Mouse (Mus musculus) inflammation-experienced regulatory T-cells, adult 6 months (primary cell): ENCODE measurements around the gene Tgfb3. TPM values are rescaled to one million over a fixed set of nuclear protein-coding genes. Genes with fewer than 3 reads are reported as not detected.

Experiments
- ATAC-seq: one replicate; pipeline ENCODE4 v1.8.0; 2017
- polyA plus RNA-seq, 3 experiments: library from polyadenylated mRNA; unstranded; fragments of 100-300 nt; shearing (Covaris generic); gene quantifications; one replicate each; pipeline ENCODE4 v1.2.1; 2017

Tgfb3 gene
- polyA plus RNA-seq, 3 experiments from 2014 or later, result 0.38 to 3.5 (median 0.62) TPM

DNA sequence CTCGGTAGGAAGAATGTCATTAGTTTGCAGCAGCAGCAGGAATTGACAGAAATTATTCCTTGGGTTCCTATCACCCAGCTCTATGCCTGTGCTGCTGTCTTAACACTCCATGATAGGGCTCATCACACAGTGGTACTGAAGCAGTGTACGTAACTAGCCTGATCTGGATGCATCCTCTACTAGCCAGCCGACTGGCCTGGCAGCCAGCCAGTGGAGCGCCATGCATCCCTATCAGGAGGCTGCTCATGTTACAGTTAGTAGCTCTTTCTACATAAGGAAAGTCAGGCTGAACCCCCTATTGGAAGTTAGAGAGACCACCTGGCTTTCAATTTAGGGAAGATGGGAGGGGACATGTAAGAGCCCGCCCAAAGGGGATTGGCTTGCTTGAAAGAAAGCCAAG lies 51.8 kb downstream of the Tgfb3 start:
- ATAC-seq, result no peak

DNA sequence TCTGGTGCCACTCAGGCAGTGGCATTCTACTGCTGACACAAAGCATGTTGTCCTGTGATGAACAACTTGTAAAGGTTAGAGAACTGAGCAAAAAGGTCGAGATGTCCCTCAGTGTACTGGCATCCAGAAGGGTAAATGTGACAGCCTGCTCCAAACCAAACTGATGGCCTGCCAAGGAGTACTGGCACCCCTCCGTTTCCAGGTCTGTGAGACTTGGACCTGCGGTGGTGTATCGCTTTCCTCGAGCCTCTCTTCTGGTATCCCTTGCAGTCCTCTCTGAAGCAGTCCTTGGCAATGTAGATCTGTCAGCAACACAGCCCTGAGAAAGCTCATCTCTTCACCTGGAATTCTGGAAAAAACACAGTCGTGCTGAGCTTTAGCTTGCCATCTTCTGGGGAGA lies 53.4 kb downstream of the Tgfb3 start:
- ATAC-seq, result no peak

DNA sequence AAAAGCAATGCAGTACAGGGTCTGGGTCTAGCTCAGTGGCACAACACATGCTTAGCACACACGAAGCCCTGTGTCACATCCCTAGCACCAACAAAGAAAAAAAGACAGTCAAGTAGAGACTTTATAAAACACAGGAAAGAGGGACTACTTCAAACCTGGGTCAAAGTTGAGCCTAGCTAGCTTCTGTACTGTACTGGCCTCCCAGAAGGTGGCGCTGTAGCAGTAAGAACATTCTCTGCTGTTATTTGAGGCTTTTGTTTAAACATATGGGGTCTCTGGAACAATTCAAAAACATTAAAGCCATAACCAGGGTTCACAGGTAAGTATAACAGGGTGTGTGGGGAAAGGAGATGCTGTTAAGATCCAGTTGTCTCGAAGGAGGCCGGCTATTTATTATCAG lies 54.4 kb downstream of the Tgfb3 start:
- no peak for ATAC-seq

DNA sequence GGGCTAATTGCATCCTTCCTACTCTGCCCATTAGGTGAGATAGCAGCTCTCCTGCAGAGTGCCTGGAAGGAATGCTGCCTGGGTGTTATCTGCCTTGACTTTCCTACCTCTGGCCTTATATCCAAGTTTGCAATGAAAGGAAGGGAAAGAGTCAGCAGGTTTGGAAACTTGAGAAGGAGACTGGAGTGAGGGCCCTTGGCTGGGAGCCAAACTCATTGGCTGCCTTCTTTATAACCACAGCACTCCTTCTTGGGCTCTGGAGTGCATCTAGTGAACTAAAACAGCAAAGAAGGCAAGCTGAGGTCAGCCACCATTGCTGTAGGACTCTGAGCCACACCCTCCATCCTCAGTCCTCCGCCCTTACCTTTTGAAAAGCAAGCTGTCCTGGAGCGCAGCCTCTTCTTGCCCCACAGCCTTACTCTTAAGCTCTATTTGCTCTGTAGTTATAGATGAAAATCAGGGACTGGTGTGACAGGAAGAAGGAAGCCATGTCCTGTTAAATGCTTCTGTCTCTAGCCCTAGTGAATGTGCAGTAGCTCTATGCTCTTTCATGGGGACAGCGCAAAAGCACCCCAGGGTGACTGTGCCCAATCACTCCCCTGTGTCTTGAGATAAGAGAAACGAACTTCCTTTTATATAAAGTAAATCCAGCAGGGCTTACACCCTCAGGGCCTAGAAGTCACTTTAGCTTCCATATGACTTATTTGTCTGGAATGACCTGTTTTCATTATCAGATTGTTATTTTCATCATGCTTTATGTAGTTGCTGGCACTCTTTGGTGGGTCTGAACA lies 55.6 kb downstream of the Tgfb3 start:
- ATAC-seq, result no peak

DNA sequence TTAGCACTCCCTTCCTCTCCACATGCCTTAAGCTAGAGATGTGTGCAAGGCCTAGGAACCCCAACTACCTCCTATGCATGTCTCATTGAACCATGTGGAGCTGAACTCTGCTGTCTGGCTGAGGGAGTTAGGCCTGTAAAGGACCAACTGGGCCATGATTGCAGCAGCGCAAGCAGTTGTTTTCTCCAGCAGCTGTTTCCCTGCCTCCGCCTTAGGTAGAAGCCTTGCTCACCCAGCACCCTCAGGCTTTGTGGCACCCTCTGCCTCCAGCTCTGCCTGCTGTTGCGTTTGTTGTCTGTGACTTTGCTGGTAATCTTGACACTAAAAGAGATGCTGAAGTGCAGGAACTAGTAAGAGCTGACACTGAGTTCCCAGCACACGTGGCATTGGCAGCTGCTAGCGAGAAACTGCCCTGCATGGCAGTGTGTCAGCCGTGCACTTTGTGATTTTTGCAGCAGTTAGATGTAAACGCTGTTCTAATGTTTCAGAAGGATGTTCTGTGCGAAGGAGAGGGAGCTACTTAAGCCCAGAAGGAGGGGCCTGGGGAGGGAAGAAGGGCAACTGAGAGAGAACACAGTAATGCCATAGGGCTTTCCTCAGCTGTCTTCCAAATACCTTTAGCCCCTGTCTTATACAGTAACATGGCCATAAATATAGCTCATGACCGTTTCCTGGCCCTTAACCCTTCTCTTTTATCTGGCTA lies 56.4 kb downstream of the Tgfb3 start:
- ATAC-seq, result no peak

DNA sequence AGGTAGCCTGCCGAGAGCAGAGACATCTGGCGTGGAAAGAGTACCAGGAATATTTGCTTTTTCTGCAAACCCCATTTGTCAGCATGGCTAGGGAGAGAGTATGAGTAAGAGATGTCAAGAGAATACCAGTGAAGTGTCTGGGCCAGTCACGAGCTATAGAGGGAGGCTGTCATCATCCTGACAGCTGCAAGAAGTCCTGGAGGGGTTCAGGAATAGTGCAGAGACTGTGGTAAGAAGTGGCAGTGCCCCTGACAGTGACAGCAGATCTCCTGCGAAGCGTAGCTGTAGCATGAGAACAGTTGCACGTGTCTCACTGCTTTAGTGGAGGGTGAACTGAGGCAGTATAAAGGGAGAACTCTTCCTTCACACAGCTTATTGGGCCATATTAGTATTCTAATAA lies 57.3 kb downstream of the Tgfb3 start:
- no peak for ATAC-seq

DNA sequence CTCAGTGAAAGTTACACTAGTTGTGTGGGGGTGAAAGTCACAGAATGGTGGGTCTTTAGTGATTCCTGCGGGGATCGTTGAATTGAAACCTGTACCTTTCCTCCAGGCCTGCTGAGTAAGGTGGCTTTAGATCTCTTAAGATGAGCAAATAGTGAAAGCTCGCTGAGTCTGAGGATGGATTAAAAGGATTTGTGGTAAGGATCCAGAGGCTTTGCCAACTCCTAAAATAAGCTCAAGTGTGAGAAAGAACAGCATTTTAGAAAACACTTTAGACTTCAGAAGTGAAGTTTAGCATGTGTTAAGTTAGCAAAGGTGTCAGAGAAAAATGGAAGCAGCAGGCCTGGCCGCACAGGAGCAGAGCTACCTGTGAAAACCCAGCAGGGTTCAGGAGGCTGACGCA lies 61.5 kb downstream of the Tgfb3 start:
- ATAC-seq, result no peak

DNA sequence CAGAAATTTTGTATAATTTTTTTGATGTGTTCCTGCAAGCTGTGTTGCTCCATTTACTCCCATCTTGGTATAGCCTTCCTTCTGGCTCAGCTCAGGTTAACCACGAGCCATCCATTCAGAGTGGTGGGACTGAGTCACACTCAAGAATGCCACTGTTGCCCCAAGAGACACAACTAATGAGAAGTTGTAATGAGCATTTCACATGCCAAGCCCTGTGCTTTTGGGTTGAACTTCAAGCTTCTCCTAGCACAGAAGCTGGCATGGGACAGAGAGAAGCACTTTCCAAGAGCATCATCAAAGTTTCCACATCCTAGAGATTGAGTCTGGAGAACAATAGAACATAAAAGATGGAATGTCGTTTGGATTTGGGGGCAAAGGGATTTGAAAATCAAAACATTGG lies 63.7 kb downstream of the Tgfb3 start:
- no peak for ATAC-seq

DNA sequence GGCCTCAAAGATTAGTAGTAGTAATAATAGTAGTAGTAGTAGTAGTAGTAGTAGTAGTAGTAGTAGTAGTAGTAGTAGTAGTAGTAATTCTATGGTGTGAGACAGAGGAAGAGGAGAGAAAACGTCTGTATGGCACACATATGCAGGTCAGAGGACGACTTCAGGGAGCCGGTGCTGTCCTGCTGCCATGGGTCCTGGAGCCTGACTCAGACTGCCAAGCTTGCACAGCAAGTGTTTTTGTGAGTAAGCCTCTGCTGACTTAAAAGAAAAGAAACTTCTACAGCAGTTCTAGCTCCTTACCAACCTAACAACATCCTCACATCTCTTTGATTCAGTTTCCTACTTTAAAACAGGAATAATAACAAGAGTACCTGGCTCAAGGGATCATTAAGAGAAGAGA lies 64.2 kb downstream of the Tgfb3 start:
- ATAC-seq, result no peak

DNA sequence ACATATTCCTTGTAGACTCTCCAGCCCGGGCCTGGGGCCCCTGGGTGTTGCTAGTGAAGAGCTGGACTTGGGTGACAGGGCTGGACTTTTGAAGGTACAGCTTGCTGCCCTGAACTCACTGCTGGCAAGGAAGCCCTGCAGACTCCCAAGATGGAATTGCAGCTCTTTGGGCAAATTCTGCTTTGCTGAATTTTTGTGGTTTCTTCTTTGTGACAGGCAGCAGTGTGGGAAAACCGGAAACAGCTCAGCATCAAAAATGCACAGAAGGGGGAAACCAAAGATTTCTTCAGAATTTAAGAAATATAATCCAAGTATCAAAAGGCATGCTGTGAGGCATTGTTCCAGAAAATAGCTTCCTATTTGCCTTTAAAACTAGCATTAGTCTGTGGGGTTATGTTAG lies 64.7 kb downstream of the Tgfb3 start:
- ATAC-seq, result no peak

DNA sequence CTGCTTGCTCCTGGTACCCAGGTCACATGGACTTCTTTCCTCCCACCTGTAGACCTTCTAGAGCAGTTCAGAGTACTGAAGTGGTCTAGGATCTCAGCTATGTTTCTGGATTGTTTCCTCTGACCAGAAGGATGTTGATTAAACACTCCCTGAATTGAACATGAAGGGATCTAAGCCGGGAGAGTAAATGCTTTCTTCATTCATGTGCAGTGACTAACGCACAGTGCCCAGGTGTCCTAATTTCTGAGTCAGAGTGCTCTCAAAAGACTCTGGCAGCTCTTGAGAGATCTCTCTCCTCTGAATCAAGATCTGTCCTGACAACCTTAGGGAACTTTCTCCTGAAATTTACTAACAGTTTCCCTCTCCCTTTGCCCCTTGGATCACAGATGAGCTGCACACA lies 66.6 kb downstream of the Tgfb3 start:
- no peak for ATAC-seq

DNA sequence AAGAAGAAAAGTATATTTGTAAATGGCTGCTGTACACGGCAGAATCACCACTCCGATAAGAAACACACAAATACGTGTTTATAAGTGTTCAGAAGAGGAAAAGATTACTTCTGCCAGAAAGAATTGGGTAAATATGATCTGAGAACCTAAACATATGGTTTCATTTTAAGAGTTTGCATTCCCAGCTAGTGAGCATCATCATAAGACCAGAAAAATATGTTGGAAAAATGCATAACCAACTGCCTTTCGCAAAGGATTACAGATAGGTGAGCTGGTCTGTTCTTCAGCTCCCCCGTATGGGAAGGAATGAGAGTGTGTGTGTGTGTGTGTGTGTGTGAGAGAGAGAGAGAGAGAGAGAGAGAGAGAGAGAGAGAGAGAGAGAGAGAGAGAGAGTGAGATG lies 68.2 kb downstream of the Tgfb3 start:
- ATAC-seq, result no peak

DNA sequence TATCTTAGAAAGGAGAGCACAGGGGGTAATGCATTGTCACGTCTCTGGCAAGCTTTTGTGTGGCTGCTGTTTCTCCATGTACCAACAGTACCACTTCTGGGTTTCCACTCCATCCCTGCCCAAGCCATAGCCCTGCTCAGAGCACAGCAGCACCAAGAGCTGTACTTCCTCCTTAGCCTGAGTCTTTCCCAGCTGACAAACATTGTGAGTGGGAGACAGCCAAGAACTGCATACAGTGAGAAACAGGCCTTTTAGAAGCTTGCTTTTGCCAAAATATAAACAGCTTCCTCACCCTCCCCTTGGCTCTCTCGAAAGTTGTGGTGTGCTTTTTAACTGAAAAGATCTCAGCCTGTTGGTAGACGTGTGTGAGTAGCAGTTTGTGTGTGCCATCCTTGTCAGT lies 71.5 kb downstream of the Tgfb3 start:
- no peak for ATAC-seq

Other genes starting within 250 kb of the Tgfb3 start
- 1 to 10 TPM; 5.0 to 7.1 (median 6.8) TPM for gene Ift43, start 3.5 kb upstream of the Tgfb3 start, polyA plus RNA-seq
- gene Gpatch2l, start 162.8 kb upstream of the Tgfb3 start, polyA plus RNA-seq, result 10 to 100 TPM; 21.2 to 22.9 (median 21.5) TPM